Mouse (Mus musculus) cerebellum, postnatal 36 days (tissue): ENCODE data around the gene Ctnnb1.

Experiments
- DNase-seq, 2 experiments: peaks; one replicate each; pipeline ENCODE4 v3.0.0; 2021 to 2022; ENCODE audit warnings: mixed read lengths in 2 of 2

Ctnnb1 gene

DNA sequence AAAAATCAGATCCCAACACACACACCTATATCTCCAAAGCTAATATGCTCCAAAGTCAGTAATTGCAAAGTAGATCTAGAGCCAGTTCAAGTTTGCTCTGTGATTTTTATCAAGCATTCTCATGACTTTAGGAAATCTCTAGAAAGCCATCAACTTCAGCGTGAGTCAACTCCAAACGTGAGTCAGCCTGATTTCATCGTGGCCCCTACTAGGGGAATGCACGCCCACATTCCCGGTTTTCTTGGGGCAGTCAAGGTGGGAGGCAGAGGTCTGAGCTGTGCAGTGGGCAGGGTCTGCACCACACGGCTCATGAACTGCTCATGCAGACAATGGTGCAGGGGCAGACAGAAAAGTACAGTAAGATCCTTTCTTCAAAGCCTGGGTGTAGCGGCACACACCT, 76.9 kb downstream of the Ctnnb1 start:
- no peak for DNase-seq
